Mouse (Mus musculus): ENCODE data around the gene Ccdc144b. TPM values are rescaled to one million over a fixed set of nuclear protein-coding genes. Genes with fewer than 3 reads are reported as not detected.

Ccdc144b gene
- not detected in 2 replicates for polyA plus RNA-seq (2011; ENCODE audit: insufficient read length, low read depth, missing spikeins)

DNA sequence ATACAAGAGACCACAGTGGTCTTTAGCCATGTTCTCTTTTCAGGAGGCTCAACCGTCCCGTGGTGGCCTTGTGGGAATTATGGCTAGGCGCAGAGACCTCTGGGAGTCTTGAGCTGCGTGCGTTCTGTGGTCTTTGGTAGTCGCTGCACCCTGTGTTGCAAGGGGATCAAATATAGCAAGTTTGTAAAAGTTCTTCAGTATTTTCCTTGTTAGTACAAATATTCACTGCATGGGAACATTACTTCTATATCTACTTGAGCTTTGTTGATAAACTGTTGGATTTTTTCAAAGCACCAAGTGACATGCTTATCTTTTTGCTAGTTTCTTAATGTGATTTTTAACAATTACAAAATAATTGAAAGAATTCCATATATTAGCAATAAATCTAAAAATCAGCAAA is at the start of gene Ccdc144b:
TSS of gene Ccdc144b (minus strand) at position 101 of the 400 bp plus-strand sequence.
- no peak within 1 kb of the TSS for H3K27ac ChIP-seq (ENCODE audit: insufficient read depth, low read length)
- no peak for TF ChIP-seq CTCF (IDR thresholded peaks at IDR 0.05; ENCODE audit: borderline replicate concordance, insufficient read depth, low read length)
- TF ChIP-seq POLR2A (IDR thresholded peaks at IDR 0.05; ENCODE audit: low read depth, low read length) = no peak

DNA sequence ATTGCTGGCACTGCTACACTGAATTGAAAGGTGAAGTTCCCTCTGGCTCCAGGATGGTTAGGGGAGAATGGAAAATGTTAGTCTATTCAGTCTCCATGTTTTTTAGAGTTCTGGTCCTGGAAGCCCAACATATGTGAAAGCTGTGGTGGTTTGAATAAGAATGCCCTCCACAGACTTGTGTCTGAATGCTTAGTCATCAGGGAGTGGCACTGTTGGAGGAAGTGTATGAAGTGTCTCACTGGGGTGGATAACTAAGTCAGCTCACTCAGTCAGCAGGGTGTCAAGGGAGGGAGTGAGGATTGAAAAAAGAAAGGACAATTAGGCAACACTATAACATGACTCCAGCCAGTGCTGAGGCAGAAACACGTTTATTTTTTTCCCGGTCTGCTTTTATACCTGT is 42.0 kb upstream of the Ccdc144b start:
- Histone ChIP-seq H3K4me1 (ENCODE audit: control insufficient read depth, insufficient read depth, low read length) (no peaks in the 10 kb centered on the region), H3K4me3 (ENCODE audit: insufficient read depth, low read length) (no peak overlapping the region), H3K27ac (ENCODE audit: insufficient read depth, low read length) (no peak overlapping the region)
- no peak for TF ChIP-seq POLR2A (IDR thresholded peaks at IDR 0.05; ENCODE audit: low read depth, low read length)
- TF ChIP-seq CTCF (IDR thresholded peaks at IDR 0.05; ENCODE audit: borderline replicate concordance, insufficient read depth, low read length) = no peak

More for the DNA sequence above, at the start of gene Ccdc144b:
- no peak within 1 kb of the TSS for H3K4me3 ChIP-seq (ENCODE audit: insufficient read depth, low read length)
- no peaks in the 10 kb centered on the region for H3K4me1 ChIP-seq (ENCODE audit: control insufficient read depth, insufficient read depth, low read length)

DNA sequence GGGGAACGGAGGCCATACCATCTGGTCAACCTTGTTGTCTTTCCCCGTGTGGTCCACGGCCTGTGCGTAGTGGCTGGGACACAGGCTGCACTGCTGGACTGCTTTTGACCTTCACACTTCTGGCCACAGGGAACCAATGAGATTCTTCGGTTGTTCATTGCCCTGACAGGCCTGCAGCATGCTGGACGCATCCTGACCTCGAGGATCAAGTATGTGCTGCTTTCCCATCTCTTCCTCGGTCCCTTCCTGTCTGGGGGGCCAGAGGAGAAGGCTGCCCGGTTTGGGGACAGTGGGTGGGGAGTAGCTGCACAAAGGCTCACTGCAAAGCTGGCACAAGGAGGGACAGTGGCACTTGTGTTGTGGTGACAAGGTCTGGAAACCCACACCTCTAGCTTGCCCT is 34.2 kb upstream of the Ccdc144b start:
- Histone ChIP-seq H3K27ac (ENCODE audit: insufficient read depth, low read length) (no peak overlapping the region), H3K4me3 (ENCODE audit: insufficient read depth, low read length) (no peak overlapping the region), H3K4me1 (ENCODE audit: control insufficient read depth, insufficient read depth, low read length) (no peaks in the 10 kb centered on the region)
- TF ChIP-seq POLR2A (IDR thresholded peaks at IDR 0.05; ENCODE audit: low read depth, low read length) (no peak), CTCF (IDR thresholded peaks at IDR 0.05; ENCODE audit: borderline replicate concordance, insufficient read depth, low read length) (no peak)

DNA sequence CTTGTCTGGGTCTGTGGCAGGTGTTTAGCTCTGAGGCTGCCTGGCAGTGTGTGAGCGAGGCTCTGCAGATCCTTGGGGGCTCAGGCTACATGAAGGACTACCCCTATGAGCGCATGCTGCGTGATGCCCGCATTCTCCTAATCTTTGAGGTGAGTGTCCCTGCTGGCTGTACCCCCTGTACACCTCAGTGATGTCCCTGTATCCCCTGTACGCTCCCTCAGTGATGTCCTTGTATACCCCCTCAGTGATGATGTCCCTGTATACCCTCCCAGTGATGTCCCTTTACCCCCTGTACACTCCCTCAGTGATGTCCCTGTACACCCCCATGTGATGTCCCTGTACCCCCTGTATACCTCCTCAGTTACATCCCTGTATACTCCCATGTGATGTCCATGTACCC is 32.0 kb upstream of the Ccdc144b start:
- no peak overlapping the region for H3K4me3 ChIP-seq (ENCODE audit: insufficient read depth, low read length)
- no peak overlapping the region for H3K27ac ChIP-seq (ENCODE audit: insufficient read depth, low read length)
- TF ChIP-seq POLR2A (IDR thresholded peaks at IDR 0.05; ENCODE audit: low read depth, low read length) (no peak), CTCF (IDR thresholded peaks at IDR 0.05; ENCODE audit: borderline replicate concordance, insufficient read depth, low read length) (no peak)
- no peaks in the 10 kb centered on the region for H3K4me1 ChIP-seq (ENCODE audit: control insufficient read depth, insufficient read depth, low read length)

DNA sequence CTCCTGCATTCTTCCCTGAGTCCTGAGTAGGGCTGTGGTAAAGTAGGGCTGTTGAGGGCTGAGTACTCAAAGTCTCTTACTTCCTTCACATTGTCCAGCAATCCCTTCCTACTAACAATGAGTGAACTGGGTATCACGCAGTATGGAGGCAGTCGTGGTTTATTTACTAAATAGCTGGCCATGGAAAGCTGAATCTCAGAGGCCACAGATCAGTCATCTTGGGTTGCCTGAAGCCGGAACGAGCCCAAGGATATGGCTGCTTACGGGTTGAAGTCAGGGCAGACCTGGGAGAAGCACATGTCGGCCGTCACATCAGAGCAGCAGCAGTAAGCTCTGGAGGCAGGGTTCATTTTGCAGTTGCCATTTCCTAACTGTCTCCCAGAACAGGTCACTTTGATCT is 30.0 kb upstream of the Ccdc144b start:
- Histone ChIP-seq H3K4me3 (ENCODE audit: insufficient read depth, low read length) (no peak overlapping the region), H3K27ac (ENCODE audit: insufficient read depth, low read length) (no peak overlapping the region), H3K4me1 (ENCODE audit: control insufficient read depth, insufficient read depth, low read length) (no peaks in the 10 kb centered on the region)
- no peak for TF ChIP-seq POLR2A (IDR thresholded peaks at IDR 0.05; ENCODE audit: low read depth, low read length)
- no peak for TF ChIP-seq CTCF (IDR thresholded peaks at IDR 0.05; ENCODE audit: borderline replicate concordance, insufficient read depth, low read length)

DNA sequence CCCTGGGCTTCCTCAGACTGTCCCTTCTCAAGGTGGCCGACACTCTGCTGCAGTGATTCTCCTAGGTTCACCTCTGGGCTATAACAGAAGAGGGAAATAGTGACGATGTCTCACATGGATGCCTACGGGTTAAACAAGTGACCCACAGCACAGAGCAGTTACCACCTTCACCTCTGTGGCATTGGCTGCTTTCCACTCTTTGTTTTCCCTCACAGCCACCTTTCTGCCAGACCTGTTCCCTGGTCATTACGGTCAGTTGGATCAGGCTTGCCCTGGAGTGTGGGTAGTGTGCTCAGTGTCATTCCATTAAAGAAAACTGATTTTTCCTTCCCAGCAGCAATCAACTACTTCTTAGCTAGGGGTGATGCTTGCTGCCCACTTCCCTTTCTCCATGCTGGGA is 29.5 kb upstream of the Ccdc144b start:
- no peak overlapping the region for H3K27ac ChIP-seq (ENCODE audit: insufficient read depth, low read length)
- no peaks in the 10 kb centered on the region for H3K4me1 ChIP-seq (ENCODE audit: control insufficient read depth, insufficient read depth, low read length)
- TF ChIP-seq CTCF (IDR thresholded peaks at IDR 0.05; ENCODE audit: borderline replicate concordance, insufficient read depth, low read length) (no peak), POLR2A (IDR thresholded peaks at IDR 0.05; ENCODE audit: low read depth, low read length) (no peak)
- no peak overlapping the region for H3K4me3 ChIP-seq (ENCODE audit: insufficient read depth, low read length)

DNA sequence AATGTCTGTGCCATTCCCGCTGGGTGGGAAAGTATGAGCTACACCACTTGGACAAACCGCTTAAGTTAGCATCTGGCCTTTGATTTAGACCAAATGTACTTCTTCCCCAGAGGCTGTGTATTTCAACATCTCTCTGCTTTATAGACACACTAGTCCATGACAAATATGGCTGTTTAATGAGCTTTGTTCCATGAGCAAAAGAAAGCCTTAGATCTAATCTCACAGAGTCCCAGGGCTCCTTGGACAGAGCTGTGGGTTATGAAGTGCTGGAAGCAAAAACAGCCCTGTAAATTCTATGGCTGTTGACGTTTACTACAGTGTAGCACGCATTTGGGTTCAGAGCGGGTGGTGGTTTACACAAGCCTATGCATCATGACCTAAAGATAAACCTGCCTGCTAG is 27.4 kb upstream of the Ccdc144b start:
- Histone ChIP-seq H3K4me3 (ENCODE audit: insufficient read depth, low read length) (no peak overlapping the region), H3K27ac (ENCODE audit: insufficient read depth, low read length) (no peak overlapping the region), H3K4me1 (ENCODE audit: control insufficient read depth, insufficient read depth, low read length) (no peaks in the 10 kb centered on the region)
- TF ChIP-seq CTCF (IDR thresholded peaks at IDR 0.05; ENCODE audit: borderline replicate concordance, insufficient read depth, low read length) (no peak), POLR2A (IDR thresholded peaks at IDR 0.05; ENCODE audit: low read depth, low read length) (no peak)

DNA sequence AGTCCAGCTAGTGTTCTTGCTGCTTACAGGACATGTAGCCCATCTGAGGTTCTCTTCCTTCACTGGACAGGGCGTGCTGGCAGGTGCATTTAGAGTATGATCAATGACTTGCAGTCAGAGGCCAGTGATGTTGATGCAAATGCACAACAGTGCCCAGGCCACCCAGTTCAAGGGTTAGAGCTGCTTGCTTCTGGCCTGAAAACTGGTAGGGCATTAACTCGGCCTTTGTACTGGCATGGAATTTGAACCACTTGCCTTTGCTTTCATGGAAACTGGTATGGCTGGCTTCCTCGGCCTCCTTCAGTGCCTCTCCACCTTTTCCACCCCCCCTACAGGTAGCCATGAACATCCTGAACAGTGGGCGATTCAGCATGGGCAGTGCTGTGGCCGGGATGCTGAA is 26.5 kb upstream of the Ccdc144b start:
- TF ChIP-seq POLR2A (IDR thresholded peaks at IDR 0.05; ENCODE audit: low read depth, low read length) (no peak), CTCF (IDR thresholded peaks at IDR 0.05; ENCODE audit: borderline replicate concordance, insufficient read depth, low read length) (no peak)
- Histone ChIP-seq H3K4me1 (ENCODE audit: control insufficient read depth, insufficient read depth, low read length) (no peaks in the 10 kb centered on the region), H3K27ac (ENCODE audit: insufficient read depth, low read length) (no peak overlapping the region), H3K4me3 (ENCODE audit: insufficient read depth, low read length) (no peak overlapping the region)

DNA sequence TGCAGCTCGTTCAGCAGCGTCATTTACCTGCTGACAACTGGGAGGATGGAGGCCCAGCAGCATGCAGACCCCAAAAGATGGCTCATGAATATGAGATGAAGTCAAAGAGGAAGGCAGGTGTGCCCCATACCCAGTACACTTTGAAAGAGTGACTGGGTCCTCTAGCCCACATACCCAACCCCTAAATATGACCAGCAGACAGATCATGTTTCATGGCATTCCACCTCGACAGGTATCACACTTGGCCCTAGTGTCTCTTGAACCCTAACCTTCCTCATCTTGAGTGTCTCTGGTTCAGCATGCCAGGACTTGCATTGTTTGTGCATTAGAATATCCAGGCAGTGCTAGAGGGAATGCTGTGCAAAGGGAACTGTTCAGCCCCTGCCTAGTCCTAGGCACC is 24.0 kb upstream of the Ccdc144b start:
- TF ChIP-seq POLR2A (IDR thresholded peaks at IDR 0.05; ENCODE audit: low read depth, low read length) (no peak), CTCF (IDR thresholded peaks at IDR 0.05; ENCODE audit: borderline replicate concordance, insufficient read depth, low read length) (no peak)
- H3K4me1 ChIP-seq (ENCODE audit: control insufficient read depth, insufficient read depth, low read length) = no peaks in the 10 kb centered on the region

DNA sequence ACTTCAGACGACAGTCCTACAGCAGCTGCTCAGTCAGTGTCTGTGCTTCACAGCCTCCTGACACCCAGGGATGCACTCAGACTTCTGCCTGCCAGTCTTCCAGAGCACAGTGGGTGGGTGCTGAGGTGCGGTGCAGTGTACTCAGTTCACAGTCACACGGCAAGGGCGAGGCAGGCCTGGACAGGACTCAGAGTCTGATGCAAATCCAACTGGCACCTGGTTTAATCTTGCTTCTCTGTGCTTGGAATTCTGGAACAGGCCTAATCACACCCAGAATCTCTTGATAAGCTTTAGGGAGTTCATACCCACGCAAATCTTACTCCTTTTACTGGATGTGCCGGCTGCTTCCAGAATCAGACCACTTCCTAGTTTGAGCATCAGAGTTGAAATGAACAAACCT is 22.1 kb upstream of the Ccdc144b start:
- Histone ChIP-seq H3K27ac (ENCODE audit: insufficient read depth, low read length) (no peak overlapping the region), H3K4me1 (ENCODE audit: control insufficient read depth, insufficient read depth, low read length) (no peaks in the 10 kb centered on the region), H3K4me3 (ENCODE audit: insufficient read depth, low read length) (no peak overlapping the region)
- no peak for TF ChIP-seq POLR2A (IDR thresholded peaks at IDR 0.05; ENCODE audit: low read depth, low read length)
- no peak for TF ChIP-seq CTCF (IDR thresholded peaks at IDR 0.05; ENCODE audit: borderline replicate concordance, insufficient read depth, low read length)

More for the DNA sequence above, 24.0 kb upstream of the Ccdc144b start:
- H3K4me3 ChIP-seq (ENCODE audit: insufficient read depth, low read length) = no peak overlapping the region
- no peak overlapping the region for H3K27ac ChIP-seq (ENCODE audit: insufficient read depth, low read length)

DNA sequence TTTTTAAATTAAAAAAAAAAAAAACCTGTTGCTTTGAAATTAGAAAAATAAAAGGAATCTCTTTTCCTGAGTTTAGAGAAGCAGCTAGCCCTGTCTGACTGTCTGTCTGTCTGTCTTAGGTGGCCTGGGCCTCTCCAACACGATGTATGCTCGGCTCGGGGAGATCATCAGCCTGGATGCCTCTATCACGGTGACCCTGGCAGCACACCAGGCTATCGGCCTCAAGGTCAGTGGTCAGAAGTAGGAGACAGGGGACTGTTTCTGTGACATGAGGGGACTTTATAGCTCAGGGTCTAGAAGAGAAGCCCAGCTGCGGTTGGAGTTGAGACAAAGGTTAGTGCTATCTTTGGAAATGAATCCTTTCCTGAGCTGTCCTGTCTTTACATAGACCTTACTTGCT is 20.9 kb upstream of the Ccdc144b start:
- H3K4me1 ChIP-seq (ENCODE audit: control insufficient read depth, insufficient read depth, low read length) = no peaks in the 10 kb centered on the region
- H3K27ac ChIP-seq (ENCODE audit: insufficient read depth, low read length) = no peak overlapping the region
- TF ChIP-seq CTCF (IDR thresholded peaks at IDR 0.05; ENCODE audit: borderline replicate concordance, insufficient read depth, low read length) (no peak), POLR2A (IDR thresholded peaks at IDR 0.05; ENCODE audit: low read depth, low read length) (no peak)
- H3K4me3 ChIP-seq (ENCODE audit: insufficient read depth, low read length) = no peak overlapping the region
